Mouse (Mus musculus): ENCODE results near the gene Faf1. TPM values are rescaled to one million over a fixed set of nuclear protein-coding genes. Genes with fewer than 3 reads are reported as not detected.

Faf1 gene
- polyA plus RNA-seq, 1 experiment: 2.0 TPM

- TF ChIP-seq GATA1 (IDR thresholded peaks at IDR 0.05; ENCODE audit: borderline replicate concordance, low read length): no peak
- Histone ChIP-seq H3K9me3 (no peaks in the 10 kb centered on the region), H3K27me3 (replicated peaks) (no peaks in the 10 kb centered on the region), H3K4me1 (peaks cover 9% of the 10 kb centered on the region; the same call in 1 of the 2 replicates), H3K4me3 (replicated peaks) (no peak overlapping the region), H3K36me3 (replicated peaks; ENCODE audit: low read length) (no peaks in the 10 kb centered on the region)
These were observed 138.8 kb downstream of the Faf1 start for GRCm38 (mm10) chr4:109815161-109815560.

GRCm38 (mm10) chr4:109815592-109815991 lies 139.2 kb downstream of the Faf1 start:
- Histone ChIP-seq H3K4me1 (peaks cover 9% of the 10 kb centered on the region; the same call in 1 of the 2 replicates), H3K9me3 (no peaks in the 10 kb centered on the region), H3K36me3 (replicated peaks; ENCODE audit: low read length) (no peaks in the 10 kb centered on the region), H3K4me3 (replicated peaks) (no peak overlapping the region), H3K27me3 (replicated peaks) (no peaks in the 10 kb centered on the region)
- TF ChIP-seq FLI1 (IDR thresholded peaks at IDR 0.05; ENCODE audit: low read length) (no peak), GATA1 (IDR thresholded peaks at IDR 0.05; ENCODE audit: borderline replicate concordance, low read length) (no peak)

GRCm38 (mm10) chr4:109819455-109819854 lies 143.1 kb downstream of the Faf1 start:
- Histone ChIP-seq H3K27me3 (replicated peaks) (no peaks in the 10 kb centered on the region), H3K4me3 (replicated peaks) (no peak overlapping the region), H3K9me3 (no peaks in the 10 kb centered on the region), H3K36me3 (replicated peaks; ENCODE audit: low read length) (no peaks in the 10 kb centered on the region), H3K4me1 (peaks cover 9% of the 10 kb centered on the region; the same call in 1 of the 2 replicates)
- no peak for TF ChIP-seq FLI1 (IDR thresholded peaks at IDR 0.05; ENCODE audit: low read length)
- TF ChIP-seq GATA1 (IDR thresholded peaks at IDR 0.05; ENCODE audit: borderline replicate concordance, low read length): no peak

GRCm38 (mm10) chr4:109829800-109830199 lies 153.4 kb downstream of the Faf1 start:
- Histone ChIP-seq H3K4me3 (replicated peaks) (no peak overlapping the region), H3K9me3 (no peaks in the 10 kb centered on the region), H3K27me3 (replicated peaks) (no peaks in the 10 kb centered on the region), H3K4me1 (0 out of 2 replicates have a peak, but pooled peaks cover 4% of the 10 kb centered on the region), H3K36me3 (replicated peaks; ENCODE audit: low read length) (peaks cover 28% of the 10 kb centered on the region)
- no peak for TF ChIP-seq FLI1 (IDR thresholded peaks at IDR 0.05; ENCODE audit: low read length)
- TF ChIP-seq GATA1 (IDR thresholded peaks at IDR 0.05; ENCODE audit: borderline replicate concordance, low read length): no peak

GRCm38 (mm10) chr4:109857851-109858250 lies 181.5 kb downstream of the Faf1 start:
- Histone ChIP-seq H3K9me3 (no peaks in the 10 kb centered on the region), H3K36me3 (replicated peaks; ENCODE audit: low read length) (peaks cover 21% of the 10 kb centered on the region), H3K27me3 (replicated peaks) (no peaks in the 10 kb centered on the region), H3K4me3 (replicated peaks) (no peak overlapping the region), H3K4me1 (peaks cover 21% of the 10 kb centered on the region)
- TF ChIP-seq FLI1 (IDR thresholded peaks at IDR 0.05; ENCODE audit: low read length) (no peak), GATA1 (IDR thresholded peaks at IDR 0.05; ENCODE audit: borderline replicate concordance, low read length) (no peak)

GRCm38 (mm10) chr4:109858571-109859392 lies 182.4 kb downstream of the Faf1 start:
- Histone ChIP-seq H3K27me3 (replicated peaks) (no peaks in the 10 kb centered on the region), H3K4me3 (replicated peaks) (no peak overlapping the region), H3K9me3 (no peaks in the 10 kb centered on the region), H3K36me3 (replicated peaks; ENCODE audit: low read length) (peaks cover 25% of the 10 kb centered on the region), H3K4me1 (peaks cover 21% of the 10 kb centered on the region)
- no peak for TF ChIP-seq GATA1 (IDR thresholded peaks at IDR 0.05; ENCODE audit: borderline replicate concordance, low read length)
- TF ChIP-seq FLI1 (IDR thresholded peaks at IDR 0.05; ENCODE audit: low read length): no peak

GRCm38 (mm10) chr4:109859401-109859800 lies 183.0 kb downstream of the Faf1 start:
- Histone ChIP-seq H3K27me3 (replicated peaks) (no peaks in the 10 kb centered on the region), H3K4me1 (peaks cover 21% of the 10 kb centered on the region), H3K36me3 (replicated peaks; ENCODE audit: low read length) (peaks cover 23% of the 10 kb centered on the region), H3K9me3 (no peaks in the 10 kb centered on the region), H3K4me3 (replicated peaks) (no peak overlapping the region)
- no peak for TF ChIP-seq FLI1 (IDR thresholded peaks at IDR 0.05; ENCODE audit: low read length)
- TF ChIP-seq GATA1 (IDR thresholded peaks at IDR 0.05; ENCODE audit: borderline replicate concordance, low read length): no peak

- TF ChIP-seq GATA1 (IDR thresholded peaks at IDR 0.05; ENCODE audit: borderline replicate concordance, low read length) (no peak), FLI1 (IDR thresholded peaks at IDR 0.05; ENCODE audit: low read length) (no peak)
These were observed 183.9 kb downstream of the Faf1 start for GRCm38 (mm10) chr4:109860256-109860655.

GRCm38 (mm10) chr4:109862271-109862670 lies 185.9 kb downstream of the Faf1 start:
- H3K9me3 ChIP-seq: no peaks in the 10 kb centered on the region
- peaks cover 14% of the 10 kb centered on the region for H3K36me3 ChIP-seq (replicated peaks; ENCODE audit: low read length)
- no peaks in the 10 kb centered on the region for H3K27me3 ChIP-seq (replicated peaks)
- no peak overlapping the region for H3K4me3 ChIP-seq (replicated peaks)
- TF ChIP-seq FLI1 (IDR thresholded peaks at IDR 0.05; ENCODE audit: low read length): no peak
- no peak for TF ChIP-seq GATA1 (IDR thresholded peaks at IDR 0.05; ENCODE audit: borderline replicate concordance, low read length)
- peaks cover 13% of the 10 kb centered on the region for H3K4me1 ChIP-seq

More at GRCm38 (mm10) chr4:109860256-109860655, 183.9 kb downstream of the Faf1 start:
- Histone ChIP-seq H3K27me3 (replicated peaks) (no peaks in the 10 kb centered on the region), H3K4me1 (peaks cover 21% of the 10 kb centered on the region), H3K9me3 (no peaks in the 10 kb centered on the region), H3K36me3 (replicated peaks; ENCODE audit: low read length) (peaks cover 23% of the 10 kb centered on the region), H3K4me3 (replicated peaks) (no peak overlapping the region)

- Histone ChIP-seq H3K4me3 (replicated peaks) (no peak overlapping the region), H3K9me3 (no peaks in the 10 kb centered on the region), H3K36me3 (replicated peaks; ENCODE audit: low read length) (peaks cover 19% of the 10 kb centered on the region), H3K4me1 (peaks cover 5% of the 10 kb centered on the region), H3K27me3 (replicated peaks) (no peaks in the 10 kb centered on the region)
- no peak for TF ChIP-seq GATA1 (IDR thresholded peaks at IDR 0.05; ENCODE audit: borderline replicate concordance, low read length)
- TF ChIP-seq FLI1 (IDR thresholded peaks at IDR 0.05; ENCODE audit: low read length): no peak
These were observed 186.6 kb downstream of the Faf1 start for GRCm38 (mm10) chr4:109863021-109863420.

All from megakaryocyte, embryonic 14.5 days (primary cell).